Mouse (Mus musculus): ENCODE results near the gene Zfp617. TPM values are rescaled to one million over a fixed set of nuclear protein-coding genes. Genes with fewer than 3 reads are reported as not detected.

The Zfp617 gene
- polyA plus RNA-seq, 1 experiment from 2014 or later, result 32.7 TPM

Other genes starting within 250 kb of the Zfp617 start
- gene Unc13a, start 236.9 kb upstream of the Zfp617 start, polyA plus RNA-seq (2015; fragmentation: Nextera tagmentation; extraction: Ambion mirVana), result 23.5 and 29.0 TPM in 2 replicates
- 4.7 and 5.4 TPM in 2 replicates for gene Jak3, start 232.3 kb upstream of the Zfp617 start, polyA plus RNA-seq (2015; fragmentation: Nextera tagmentation; extraction: Ambion mirVana)
- gene Insl3, start 219.4 kb upstream of the Zfp617 start, polyA plus RNA-seq (2015; fragmentation: Nextera tagmentation; extraction: Ambion mirVana), result 1.4 TPM in 1 of 2 replicates, not detected in the other
- 0.20 and 0.50 TPM in 2 replicates for gene B3gnt3, start 206.8 kb upstream of the Zfp617 start, polyA plus RNA-seq (2015; fragmentation: Nextera tagmentation; extraction: Ambion mirVana)
- gene Fcho1, start 182.9 kb upstream of the Zfp617 start, polyA plus RNA-seq (2015; fragmentation: Nextera tagmentation; extraction: Ambion mirVana), result 88.4 and 107 TPM in 2 replicates
- 9.6 and 9.9 TPM in 2 replicates for gene Zfp709, start 26.6 kb upstream of the Zfp617 start, polyA plus RNA-seq (2015; fragmentation: Nextera tagmentation; extraction: Ambion mirVana)
- 18.4 and 21.2 TPM in 2 replicates for gene Zfp882, start within 50 bp of the Zfp617 start, polyA plus RNA-seq (2015; fragmentation: Nextera tagmentation; extraction: Ambion mirVana)
- 15.2 and 17.6 TPM in 2 replicates for gene Zfp961, start 42.4 kb downstream of the Zfp617 start, polyA plus RNA-seq (2015; fragmentation: Nextera tagmentation; extraction: Ambion mirVana)
- gene Cyp4f18, start 101.0 kb downstream of the Zfp617 start, polyA plus RNA-seq (2015; fragmentation: Nextera tagmentation; extraction: Ambion mirVana), result 0.42 and 0.70 TPM in 2 replicates
- gene Olfr372, start 132.6 kb downstream of the Zfp617 start, polyA plus RNA-seq (2015; fragmentation: Nextera tagmentation; extraction: Ambion mirVana), result not detected in 2 replicates
- not detected in 2 replicates for gene Olfr373, start 174.5 kb downstream of the Zfp617 start, polyA plus RNA-seq (2015; fragmentation: Nextera tagmentation; extraction: Ambion mirVana)
- 0.04 TPM in 1 of 2 replicates, not detected in the other for gene Olfr374, start 198.4 kb downstream of the Zfp617 start, polyA plus RNA-seq (2015; fragmentation: Nextera tagmentation; extraction: Ambion mirVana)
- gene Tpm4, start 226.3 kb downstream of the Zfp617 start, polyA plus RNA-seq (2015; fragmentation: Nextera tagmentation; extraction: Ambion mirVana), result 151 and 168 TPM in 2 replicates